Mouse (Mus musculus): ENCODE results near the gene Csdc2. TPM values are rescaled to one million over a fixed set of nuclear protein-coding genes. Genes with fewer than 3 reads are reported as not detected.

Gene Csdc2
- polyA plus RNA-seq, 1 experiment from 2014 or later, result 5.5 TPM

DNA sequence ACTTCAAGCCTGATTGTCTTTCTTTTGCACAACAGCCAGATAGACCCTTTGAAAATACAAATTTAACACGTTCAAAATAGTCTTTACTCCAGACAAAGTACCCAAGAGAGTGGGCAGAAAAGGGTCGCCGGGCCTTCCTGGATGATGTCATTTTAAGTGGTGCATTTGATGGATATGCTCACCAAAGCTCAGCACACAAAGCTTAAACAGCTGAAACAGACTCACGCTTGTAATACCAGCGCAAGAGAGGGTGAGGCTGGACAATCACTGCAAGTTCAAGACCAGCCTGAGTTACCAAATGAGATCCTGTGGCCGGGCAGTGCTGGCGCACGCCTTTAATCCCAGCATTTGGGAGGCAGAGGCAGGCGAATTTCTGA, 10.1 kb upstream of the Csdc2 start:
- no peak overlapping the region for H3K27ac ChIP-seq (replicated peaks; ENCODE audit: low read depth, low read length)
- H3K4me2 ChIP-seq (ENCODE audit: low read depth, low read length), result peak overlapping the region; percentile 96; the same call in 1 of the 2 replicates
- H3K9ac ChIP-seq (replicated peaks; ENCODE audit: low read length), result no peak overlapping the region; the same call in 1 of the 2 replicates
- 37% methylated on average over 9 of the region's 9 CpGs for WGBS
- DNase-seq (ENCODE audit: low spot score) (no peak), ATAC-seq (replicated peaks; ENCODE audit: insufficient number of reproducible peaks, low FRiP score, low TSS enrichment, low read depth) (peak; percentile 54)
- H3K4me3 ChIP-seq (ENCODE audit: low read depth, low read length), result no peak overlapping the region
- no peaks in the 10 kb centered on the region for H3K27me3 ChIP-seq (ENCODE audit: control insufficient read depth, insufficient read depth, low read length)
- H3K9me3 ChIP-seq (replicated peaks; ENCODE audit: control insufficient read depth, low read length), result no peaks in the 10 kb centered on the region
- no peaks in the 10 kb centered on the region for H3K36me3 ChIP-seq (replicated peaks; ENCODE audit: control insufficient read depth, insufficient read depth, low read depth, low read length)
- peaks cover 3% of the 10 kb centered on the region; the same call in 1 of the 2 replicates for H3K4me1 ChIP-seq (ENCODE audit: control insufficient read depth, insufficient read depth, low read length)

GRCm38 (mm10) chr15:81927741-81928140, 8.8 kb upstream of the Csdc2 start:
- no peaks in the 10 kb centered on the region for H3K27me3 ChIP-seq (ENCODE audit: control insufficient read depth, insufficient read depth, low read length)
- no peak for DNase-seq (ENCODE audit: low spot score)
- no peak overlapping the region for H3K4me3 ChIP-seq (ENCODE audit: low read depth, low read length)
- 70% methylated on average over 4 of the region's 4 CpGs for WGBS
- H3K9me3 ChIP-seq (replicated peaks; ENCODE audit: control insufficient read depth, low read length), result no peaks in the 10 kb centered on the region
- H3K9ac ChIP-seq (replicated peaks; ENCODE audit: low read length), result no peak overlapping the region
- peaks cover 3% of the 10 kb centered on the region; the same call in 1 of the 2 replicates for H3K4me1 ChIP-seq (ENCODE audit: control insufficient read depth, insufficient read depth, low read length)
- no peak for ATAC-seq (replicated peaks; ENCODE audit: insufficient number of reproducible peaks, low FRiP score, low TSS enrichment, low read depth)
- no peak overlapping the region for H3K27ac ChIP-seq (replicated peaks; ENCODE audit: low read depth, low read length)
- no peak overlapping the region for H3K4me2 ChIP-seq (ENCODE audit: low read depth, low read length)
- no peaks in the 10 kb centered on the region for H3K36me3 ChIP-seq (replicated peaks; ENCODE audit: control insufficient read depth, insufficient read depth, low read depth, low read length)

DNA sequence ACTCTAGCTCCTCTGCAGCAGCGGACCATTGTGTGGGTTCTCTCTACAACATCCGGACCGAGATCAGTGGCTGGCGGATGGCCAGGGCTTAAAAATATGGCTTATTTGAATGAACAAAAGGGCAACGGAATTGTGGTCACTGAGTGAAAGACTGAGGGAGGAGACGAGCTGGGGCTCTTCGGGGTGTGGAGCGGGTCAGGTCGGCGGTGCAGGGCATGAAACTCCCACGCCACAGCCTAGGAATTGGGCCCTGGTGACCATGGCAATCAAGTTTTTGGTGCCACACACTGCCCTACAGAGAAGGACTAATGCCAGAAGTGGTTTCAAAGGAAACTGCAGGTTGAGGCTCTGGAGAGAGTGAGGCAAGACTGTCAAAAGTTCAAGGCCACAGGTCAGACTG, 8.3 kb upstream of the Csdc2 start:
- peaks cover 3% of the 10 kb centered on the region; the same call in 1 of the 2 replicates for H3K4me1 ChIP-seq (ENCODE audit: control insufficient read depth, insufficient read depth, low read length)
- no peak overlapping the region for H3K27ac ChIP-seq (replicated peaks; ENCODE audit: low read depth, low read length)
- 71% methylated on average over 11 of the region's 11 CpGs for WGBS
- H3K27me3 ChIP-seq (ENCODE audit: control insufficient read depth, insufficient read depth, low read length), result no peaks in the 10 kb centered on the region
- H3K36me3 ChIP-seq (replicated peaks; ENCODE audit: control insufficient read depth, insufficient read depth, low read depth, low read length), result no peaks in the 10 kb centered on the region
- H3K4me3 ChIP-seq (ENCODE audit: low read depth, low read length), result no peak overlapping the region
- DNase-seq (ENCODE audit: low spot score) (no peak), ATAC-seq (replicated peaks; ENCODE audit: insufficient number of reproducible peaks, low FRiP score, low TSS enrichment, low read depth) (no peak)
- H3K4me2 ChIP-seq (ENCODE audit: low read depth, low read length), result no peak overlapping the region
- no peaks in the 10 kb centered on the region for H3K9me3 ChIP-seq (replicated peaks; ENCODE audit: control insufficient read depth, low read length)
- H3K9ac ChIP-seq (replicated peaks; ENCODE audit: low read length), result no peak overlapping the region

- Histone ChIP-seq H3K36me3 (replicated peaks; ENCODE audit: control insufficient read depth, insufficient read depth, low read depth, low read length) (no peaks in the 10 kb centered on the region), H3K27me3 (ENCODE audit: control insufficient read depth, insufficient read depth, low read length) (no peaks in the 10 kb centered on the region), H3K4me2 (ENCODE audit: low read depth, low read length) (no peak overlapping the region), H3K27ac (replicated peaks; ENCODE audit: low read depth, low read length) (no peak overlapping the region), H3K9ac (replicated peaks; ENCODE audit: low read length) (no peak overlapping the region), H3K9me3 (replicated peaks; ENCODE audit: control insufficient read depth, low read length) (no peaks in the 10 kb centered on the region), H3K4me1 (ENCODE audit: control insufficient read depth, insufficient read depth, low read length) (peaks cover 5% of the 10 kb centered on the region), H3K4me3 (ENCODE audit: low read depth, low read length) (no peak overlapping the region)
- DNase-seq (ENCODE audit: low spot score), result no peak
- WGBS, result 47% methylated on average over 12 of the region's 12 CpGs
- ATAC-seq (replicated peaks; ENCODE audit: insufficient number of reproducible peaks, low FRiP score, low TSS enrichment, low read depth), result no peak
Measured at GRCm38 (mm10) chr15:81932951-81933470, 3.5 kb upstream of the Csdc2 start.

- no peak overlapping the region for H3K27ac ChIP-seq (replicated peaks; ENCODE audit: low read depth, low read length)
- H3K9ac ChIP-seq (replicated peaks; ENCODE audit: low read length), result no peak overlapping the region
- DNase-seq (ENCODE audit: low spot score), result no peak
- H3K9me3 ChIP-seq (replicated peaks; ENCODE audit: control insufficient read depth, low read length), result no peaks in the 10 kb centered on the region
- no peak overlapping the region for H3K4me2 ChIP-seq (ENCODE audit: low read depth, low read length)
- ATAC-seq (replicated peaks; ENCODE audit: insufficient number of reproducible peaks, low FRiP score, low TSS enrichment, low read depth), result no peak
- no peak overlapping the region for H3K4me3 ChIP-seq (ENCODE audit: low read depth, low read length)
- 87% methylated on average over 1 of the region's 1 CpGs for WGBS
- H3K27me3 ChIP-seq (ENCODE audit: control insufficient read depth, insufficient read depth, low read length), result no peaks in the 10 kb centered on the region; the same call in 1 of the 2 replicates
- H3K36me3 ChIP-seq (replicated peaks; ENCODE audit: control insufficient read depth, insufficient read depth, low read depth, low read length), result no peaks in the 10 kb centered on the region
- H3K4me1 ChIP-seq (ENCODE audit: control insufficient read depth, insufficient read depth, low read length), result peaks cover 5% of the 10 kb centered on the region
Measured at GRCm38 (mm10) chr15:81933986-81934385, 2.6 kb upstream of the Csdc2 start.

DNA sequence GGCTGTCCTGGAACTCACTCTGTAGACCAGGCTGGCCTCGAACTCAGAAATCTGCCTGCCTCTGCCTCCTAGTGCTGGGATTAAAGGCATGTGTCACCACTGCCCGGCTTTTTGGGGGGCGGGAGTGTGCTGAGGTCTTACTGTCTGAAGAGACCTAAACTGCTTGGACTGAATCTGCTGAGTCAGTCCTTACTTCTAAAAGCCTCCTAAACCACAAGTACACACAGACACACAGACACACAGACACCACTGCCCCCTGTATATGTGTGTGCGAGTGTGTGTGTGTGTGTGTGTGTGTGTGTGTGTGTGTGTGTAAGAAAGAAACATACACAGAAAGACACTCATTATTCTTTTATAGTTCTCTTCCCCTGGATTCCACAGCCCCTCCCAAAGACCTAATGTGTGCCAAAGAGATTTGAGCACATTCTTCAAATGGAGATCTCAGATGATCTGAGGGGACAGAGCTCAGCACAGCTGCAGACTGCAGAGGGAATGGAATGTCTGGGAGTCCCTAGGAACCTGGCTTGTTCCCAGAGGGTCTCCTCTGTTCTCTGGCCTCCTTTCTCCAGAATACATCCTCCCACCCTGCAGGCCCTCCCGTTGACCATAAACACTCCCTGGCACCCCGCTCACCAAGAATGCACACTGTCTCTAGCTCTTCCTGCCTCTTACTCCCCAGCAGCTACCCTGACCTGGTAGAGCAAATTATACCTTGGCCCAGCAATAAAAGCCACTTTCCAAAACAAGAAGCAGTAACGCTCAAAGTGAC, 506 bp upstream of the Csdc2 start:
- Histone ChIP-seq H3K9me3 (replicated peaks; ENCODE audit: control insufficient read depth, low read length) (no peaks in the 10 kb centered on the region), H3K36me3 (replicated peaks; ENCODE audit: control insufficient read depth, insufficient read depth, low read depth, low read length) (no peaks in the 10 kb centered on the region), H3K4me2 (ENCODE audit: low read depth, low read length) (peak overlapping the region; percentile 86), H3K27me3 (ENCODE audit: control insufficient read depth, insufficient read depth, low read length) (no peaks in the 10 kb centered on the region; the same call in 1 of the 2 replicates), H3K4me3 (ENCODE audit: low read depth, low read length) (peak overlapping the region; percentile 44), H3K9ac (replicated peaks; ENCODE audit: low read length) (peak overlapping the region; percentile 65), H3K4me1 (ENCODE audit: control insufficient read depth, insufficient read depth, low read length) (peaks cover 5% of the 10 kb centered on the region), H3K27ac (replicated peaks; ENCODE audit: low read depth, low read length) (no peak overlapping the region)
- ATAC-seq (replicated peaks; ENCODE audit: insufficient number of reproducible peaks, low FRiP score, low TSS enrichment, low read depth) (0 out of 2 replicates have a peak, but pooled peaks have one; percentile 5), DNase-seq (ENCODE audit: low spot score) (no peak)
- WGBS, result 51% methylated on average over 7 of the region's 7 CpGs

GRCm38 (mm10) chr15:81937098-81937972, 776 bp downstream of the Csdc2 start:
- ATAC-seq (replicated peaks; ENCODE audit: insufficient number of reproducible peaks, low FRiP score, low TSS enrichment, low read depth), result no peak; the same call in 1 of the 2 replicates
- Histone ChIP-seq H3K4me1 (ENCODE audit: control insufficient read depth, insufficient read depth, low read length) (peaks cover 5% of the 10 kb centered on the region), H3K9me3 (replicated peaks; ENCODE audit: control insufficient read depth, low read length) (no peaks in the 10 kb centered on the region), H3K27me3 (ENCODE audit: control insufficient read depth, insufficient read depth, low read length) (no peaks in the 10 kb centered on the region; the same call in 1 of the 2 replicates), H3K36me3 (replicated peaks; ENCODE audit: control insufficient read depth, insufficient read depth, low read depth, low read length) (no peaks in the 10 kb centered on the region), H3K27ac (replicated peaks; ENCODE audit: low read depth, low read length) (no peak overlapping the region), H3K4me2 (ENCODE audit: low read depth, low read length) (peak overlapping the region; percentile 86), H3K9ac (replicated peaks; ENCODE audit: low read length) (peak overlapping the region; percentile 65), H3K4me3 (ENCODE audit: low read depth, low read length) (peak overlapping the region; percentile 44)
- DNase-seq (ENCODE audit: low spot score), result no peak
- 8% methylated on average over 17 of the region's 19 CpGs for WGBS
